Mouse (Mus musculus): ENCODE data around the gene Astn2. TPM values are rescaled to one million over a fixed set of nuclear protein-coding genes. Genes with fewer than 3 reads are reported as not detected.
A peak's percentile ranks its signal among the peaks of the same experiment; 100 is the strongest.

Gene Astn2
- total RNA-seq (2021): 10 to 100 TPM; 35.2 to 40.3 TPM

DNA sequence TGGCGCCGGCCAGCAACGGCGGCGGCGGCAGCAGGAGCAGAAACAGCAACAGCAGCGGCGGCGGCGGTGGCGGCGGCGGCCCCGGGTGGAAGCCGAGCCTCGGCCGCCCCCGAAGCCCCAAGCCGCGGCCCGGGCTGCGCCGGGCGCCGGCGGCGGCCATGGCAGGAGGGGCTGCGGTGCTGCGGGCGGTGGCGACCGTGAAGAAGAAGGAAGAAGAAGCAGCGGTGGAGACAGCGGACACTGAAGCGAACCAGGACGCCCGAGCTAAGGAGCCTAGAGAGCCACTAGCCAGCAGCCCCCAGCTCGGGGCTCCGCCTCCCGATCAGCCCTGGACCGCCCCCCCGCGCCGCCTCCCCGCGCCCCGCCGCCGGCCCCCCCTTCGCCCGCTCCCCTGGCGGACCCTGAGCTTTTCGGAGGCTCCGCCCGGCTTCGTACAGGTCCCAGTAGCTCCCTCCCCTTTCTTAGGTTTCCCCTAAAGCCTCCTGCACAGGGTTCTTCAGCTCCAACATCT lies at the start of gene Astn2:
Astn2 (minus strand) TSS at position 411 of the 511 bp plus-strand sequence.
- intact Hi-C loops (cut with DNase I): no loop called here
- DNase-seq (ENCODE audit: extremely low spot score in 1 of 2, low spot score in 2 of 2): peak in 1 of 2 experiments; percentile 59

DNA sequence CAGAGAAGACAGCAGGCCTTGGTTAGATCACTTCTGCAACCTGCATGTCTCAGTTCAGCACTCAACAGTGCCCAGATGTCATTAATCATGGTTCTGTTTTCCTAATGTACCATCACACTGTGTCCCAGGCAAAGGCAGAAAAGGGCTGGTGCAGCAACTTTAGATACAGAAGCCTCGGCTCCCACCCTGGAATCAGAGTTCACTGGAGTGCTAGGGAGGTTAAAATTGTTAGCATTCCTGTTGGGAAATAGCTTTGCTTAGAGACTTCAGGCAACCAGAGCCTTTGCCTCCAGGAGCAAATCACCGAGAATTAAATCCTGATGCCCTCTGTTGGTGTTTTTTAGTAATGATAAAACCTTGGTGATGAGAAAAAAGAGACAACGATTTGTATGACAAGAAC lies 45.7 kb upstream of the Astn2 start:
- intact Hi-C loops (cut with DNase I): no loop called here
- DNase-seq (ENCODE audit: extremely low spot score in 1 of 2, low spot score in 2 of 2): no peak

DNA sequence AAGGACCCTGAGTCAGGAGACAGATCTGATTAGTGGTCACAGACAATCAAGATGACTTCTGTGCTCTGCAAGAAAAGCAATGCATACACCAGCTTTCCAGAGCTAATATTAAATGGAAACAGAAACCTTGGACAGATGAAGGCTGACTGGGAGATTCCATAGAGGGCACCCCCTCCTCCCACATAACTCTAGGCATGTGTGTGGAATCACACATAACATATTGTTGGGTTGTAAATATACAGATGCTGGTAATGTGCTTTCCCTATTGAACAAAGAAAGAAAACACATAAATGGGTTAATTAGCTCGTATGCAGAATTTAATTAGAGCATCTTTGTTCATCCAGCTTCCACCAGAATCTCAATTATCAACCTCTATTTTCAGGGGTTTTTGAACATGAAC lies 26.8 kb upstream of the Astn2 start:
- intact Hi-C loops (cut with DNase I): no loop called here
- no peak for DNase-seq (ENCODE audit: extremely low spot score in 1 of 2, low spot score in 2 of 2)

DNA sequence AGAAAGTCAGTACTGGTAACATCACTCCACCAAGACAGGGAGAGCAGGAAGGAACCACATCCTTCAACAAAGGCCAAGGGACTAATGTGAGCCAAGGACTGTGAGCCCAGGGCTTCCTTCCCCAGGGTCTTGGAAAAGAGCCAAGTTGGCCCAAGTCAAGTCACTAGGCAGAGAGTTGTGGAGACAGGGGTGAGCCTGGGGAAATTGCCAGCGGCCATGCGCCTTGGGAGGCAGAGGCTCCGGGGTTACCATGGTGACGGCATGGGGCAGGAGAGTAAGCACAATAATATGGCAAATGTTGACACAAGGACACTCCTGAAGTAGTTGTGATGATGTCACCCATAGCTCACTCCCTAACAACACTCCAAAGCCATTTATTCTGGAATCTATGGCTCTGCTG lies 21.4 kb upstream of the Astn2 start:
- DNase-seq (ENCODE audit: extremely low spot score in 1 of 2, low spot score in 2 of 2): peak in 1 of 2 experiments; percentile 71

DNA sequence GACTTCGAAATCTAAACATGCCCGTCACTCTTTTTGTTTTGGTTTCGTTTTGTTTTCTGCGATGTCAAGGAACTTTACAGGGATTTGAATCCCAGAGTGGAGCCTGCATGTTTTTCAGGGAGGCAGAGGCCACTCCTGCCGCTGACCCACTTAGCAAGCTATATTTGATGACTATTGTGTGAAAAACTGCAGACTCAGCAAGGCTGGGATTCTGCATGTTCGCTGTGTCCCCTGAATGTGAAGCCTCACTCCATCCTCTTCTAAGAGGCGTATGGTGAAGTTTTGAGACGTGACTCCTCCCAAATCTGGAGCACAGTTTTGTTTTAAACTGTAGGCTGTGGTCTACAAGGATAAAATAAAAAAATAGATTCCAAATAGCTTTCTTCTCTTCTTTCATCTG lies 10.4 kb upstream of the Astn2 start:
- no peak for DNase-seq (ENCODE audit: extremely low spot score in 1 of 2, low spot score in 2 of 2)
- intact Hi-C loops (cut with DNase I): no loop called here

More for the DNA sequence above, 21.4 kb upstream of the Astn2 start:
- intact Hi-C loops (cut with DNase I): no loop called here

DNA sequence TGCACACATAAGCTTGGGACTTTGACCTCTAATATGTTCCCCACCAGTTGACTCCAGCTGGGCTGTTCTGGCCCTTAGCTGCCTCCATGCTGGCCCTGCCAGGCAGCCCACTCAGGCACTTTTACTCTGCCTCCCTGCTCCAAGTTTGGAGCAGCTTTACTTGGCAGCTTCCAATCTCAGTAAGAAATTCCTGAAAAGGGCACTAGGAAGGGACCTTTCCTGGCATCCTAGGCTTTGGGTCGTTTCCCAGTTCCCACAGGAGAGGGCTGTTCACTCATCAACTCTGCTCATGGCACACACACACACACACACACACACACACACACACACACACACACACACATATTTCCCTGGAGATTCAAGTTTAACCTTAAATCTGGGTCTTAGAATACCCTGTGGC lies 675 bp upstream of the Astn2 start:
- no peak for DNase-seq (ENCODE audit: extremely low spot score in 1 of 2, low spot score in 2 of 2)
- intact Hi-C loops (cut with DNase I): no loop called here

DNA sequence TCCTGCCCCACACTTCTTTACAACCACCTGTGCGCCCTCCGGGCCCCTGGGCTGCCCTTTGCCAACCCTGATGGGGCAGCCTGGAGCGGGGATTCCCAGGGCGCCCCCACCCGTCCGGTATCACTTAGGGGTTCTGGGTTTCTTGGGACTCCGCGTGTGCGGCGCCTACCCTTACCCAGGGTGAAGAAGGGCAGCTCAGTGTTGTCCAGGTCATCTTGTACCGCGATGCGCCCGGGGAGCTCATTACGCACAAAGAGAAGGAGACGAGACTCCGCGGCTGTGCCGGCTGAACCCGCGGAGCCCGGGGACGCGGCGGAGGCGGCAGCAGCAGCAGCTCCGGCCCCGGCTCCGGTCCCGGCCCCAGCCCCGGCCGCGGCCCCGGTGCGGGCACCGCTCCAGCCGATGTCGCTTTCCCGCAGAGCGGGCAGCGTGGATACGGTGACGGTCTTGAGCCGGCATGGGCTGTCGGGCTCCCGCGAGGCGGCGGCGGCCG lies 657 bp downstream of the Astn2 start:
- peak in 1 of 2 experiments; percentile 56 for DNase-seq (ENCODE audit: extremely low spot score in 1 of 2, low spot score in 2 of 2)
- intact Hi-C loops (cut with DNase I): no loop called here

DNA sequence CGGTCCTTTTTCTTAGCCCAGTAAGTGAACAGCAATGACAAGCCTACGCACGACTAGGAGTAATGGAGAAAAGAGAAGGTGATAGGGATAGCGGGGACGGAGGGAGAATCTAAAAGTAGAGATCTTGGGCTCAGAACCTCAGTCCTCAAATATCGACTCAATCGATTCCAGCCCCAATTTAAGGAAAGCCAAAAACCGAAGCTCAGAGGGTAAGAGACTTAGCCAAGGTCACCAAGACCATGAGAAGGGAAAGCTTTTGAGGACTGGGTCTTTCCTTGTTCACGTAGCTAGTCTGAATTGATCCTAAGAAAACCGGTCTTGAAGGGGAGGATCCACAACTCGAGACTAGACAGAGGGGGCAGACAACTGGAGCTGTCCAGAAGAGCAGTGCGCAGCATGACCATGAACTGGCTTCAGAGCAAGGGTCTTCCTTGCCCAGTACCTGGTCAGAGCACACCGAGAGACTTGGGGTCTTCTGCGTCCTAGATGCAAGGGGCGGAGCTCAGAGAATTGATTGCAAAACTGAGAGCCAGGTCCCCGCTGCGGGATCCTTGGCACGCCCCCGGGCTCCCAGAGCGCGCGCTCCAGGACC lies 1.2 kb downstream of the Astn2 start:
- no peak for DNase-seq (ENCODE audit: extremely low spot score in 1 of 2, low spot score in 2 of 2)
- intact Hi-C loops (cut with DNase I): no loop called here

DNA sequence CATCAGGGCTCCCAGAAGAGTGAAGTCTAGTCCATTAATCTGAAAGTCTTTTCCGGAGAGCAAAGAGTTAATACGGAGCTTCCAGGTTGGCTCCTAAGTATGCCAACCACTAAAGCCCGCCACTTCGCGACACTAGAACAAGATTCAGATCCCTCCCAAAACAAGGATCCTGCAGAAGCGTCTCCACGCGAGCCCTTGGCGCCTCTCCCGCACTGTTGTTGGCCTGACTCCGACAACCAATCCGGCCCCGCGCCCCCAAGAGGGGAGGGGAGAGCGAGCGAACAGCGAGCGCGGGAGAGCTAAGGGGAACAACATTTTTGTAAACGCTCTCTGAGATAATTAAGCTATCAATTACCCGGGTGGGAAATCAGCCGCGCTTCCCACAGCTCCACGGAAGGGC lies 1.8 kb downstream of the Astn2 start:
- peak; percentile 36 to 78 for DNase-seq (ENCODE audit: extremely low spot score in 1 of 2, low spot score in 2 of 2)
- intact Hi-C loops (cut with DNase I): no loop called here

DNA sequence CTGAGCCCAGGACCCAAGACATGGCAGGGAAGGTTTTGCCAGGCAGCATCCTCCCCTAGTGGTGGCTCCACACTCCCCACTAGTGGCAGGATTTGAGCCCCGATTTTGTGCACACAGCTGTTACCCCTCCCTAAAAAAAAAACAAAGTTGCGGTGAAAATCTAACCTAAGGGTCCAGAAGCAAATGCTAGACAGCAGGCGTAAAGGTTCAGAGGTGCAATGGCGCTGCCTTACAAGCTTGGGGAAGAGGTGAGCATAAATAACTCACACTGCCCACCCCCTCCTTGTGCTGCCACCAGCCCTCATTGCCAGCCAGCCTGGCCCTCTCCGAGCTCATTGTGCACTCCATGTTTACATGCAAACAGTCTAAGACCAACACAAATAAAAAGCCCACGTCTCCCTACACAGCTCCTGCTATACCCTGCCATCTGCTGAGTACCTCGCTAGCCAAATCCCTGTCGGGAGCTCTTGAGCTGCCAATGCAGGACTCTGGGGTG lies 3.2 kb downstream of the Astn2 start:
- DNase-seq (ENCODE audit: extremely low spot score in 1 of 2, low spot score in 2 of 2): peak; percentile 42 to 45
- intact Hi-C loops (cut with DNase I): loop anchor here (2.0 kb wide), 1 partner anchor 746 kb away; no protein-coding TSS in a partner anchor

DNA sequence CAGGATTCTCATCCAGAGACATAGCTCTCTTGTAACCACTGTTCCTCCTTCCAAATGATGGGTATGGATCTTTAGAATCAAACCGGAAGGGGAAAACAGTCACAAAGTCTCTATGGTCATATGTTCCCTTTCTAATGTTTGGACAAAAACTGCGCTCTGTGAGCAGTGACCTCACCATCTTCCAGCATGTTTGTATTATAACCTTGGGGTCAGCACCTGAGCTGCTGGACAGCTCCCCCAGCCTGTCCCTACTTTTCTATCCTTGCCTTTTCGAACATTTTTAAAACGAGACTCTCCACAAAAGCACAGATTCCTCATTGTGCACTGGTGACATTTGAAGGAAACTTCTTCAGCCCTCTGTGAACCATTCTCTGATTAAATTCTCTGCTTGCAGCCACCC lies 5.3 kb downstream of the Astn2 start:
- DNase-seq (ENCODE audit: extremely low spot score in 1 of 2, low spot score in 2 of 2): no peak
- intact Hi-C loops (cut with DNase I): no loop called here

DNA sequence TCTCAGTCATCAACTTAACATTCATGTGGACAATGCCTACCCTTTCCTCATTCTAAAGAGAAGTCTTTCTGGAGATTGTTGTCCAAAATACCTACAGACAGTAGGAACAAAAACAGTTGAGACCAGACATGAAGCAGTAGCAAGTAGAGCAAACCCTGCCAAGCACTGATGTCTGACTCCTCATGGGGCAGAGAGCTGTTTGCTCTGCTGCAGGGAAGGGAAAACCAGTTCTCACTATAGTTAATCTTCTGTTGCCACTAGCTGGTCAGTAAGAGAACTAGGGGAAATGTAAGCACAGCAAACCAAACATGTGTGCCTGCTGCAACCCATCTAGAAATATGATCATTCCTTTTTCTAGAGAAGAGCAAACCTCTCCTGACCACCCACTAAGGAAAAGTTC lies 7.2 kb downstream of the Astn2 start:
- intact Hi-C loops (cut with DNase I): no loop called here
- no peak for DNase-seq (ENCODE audit: extremely low spot score in 1 of 2, low spot score in 2 of 2)

DNA sequence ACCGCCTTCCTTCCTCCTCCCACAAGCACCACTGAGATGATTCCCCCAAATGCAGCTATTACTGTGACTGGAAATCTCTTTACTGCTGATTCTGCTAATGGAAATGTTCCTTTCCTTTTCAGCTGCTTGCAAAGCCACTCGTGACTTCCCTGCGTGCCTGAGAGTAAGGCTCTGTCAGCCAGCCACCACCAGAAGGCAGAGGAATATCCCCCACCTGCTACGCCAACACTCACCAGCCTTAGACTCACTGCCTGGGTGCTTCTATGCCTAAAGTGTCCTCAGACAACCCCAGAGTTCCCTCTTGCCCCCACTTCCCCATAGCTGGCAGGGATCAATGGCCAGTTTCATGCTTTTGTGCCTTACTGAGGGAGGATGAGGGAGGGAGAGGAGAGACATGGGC lies 11.1 kb downstream of the Astn2 start:
- intact Hi-C loops (cut with DNase I): no loop called here
- DNase-seq (ENCODE audit: extremely low spot score in 1 of 2, low spot score in 2 of 2): peak in 1 of 2 experiments; percentile 35

DNA sequence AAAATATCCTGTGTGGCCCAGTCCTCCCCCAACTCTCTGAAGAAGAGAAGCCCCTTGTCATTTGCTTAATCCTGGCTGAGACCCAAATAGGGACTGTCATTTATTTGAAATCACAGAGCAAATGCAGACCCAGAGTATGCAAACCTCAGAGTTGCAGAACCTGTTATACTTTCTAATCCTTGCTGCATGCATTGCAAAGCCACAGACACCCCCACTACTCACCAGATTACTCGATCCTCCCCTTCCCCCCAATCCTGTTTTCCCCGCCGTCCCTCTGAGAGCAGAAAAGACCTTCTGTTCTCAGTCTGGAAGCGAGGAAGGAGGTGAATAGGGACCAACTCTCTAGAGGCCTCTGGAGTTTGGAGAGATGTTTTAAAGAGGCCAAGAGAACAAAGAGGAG lies 13.9 kb downstream of the Astn2 start:
- intact Hi-C loops (cut with DNase I): no loop called here
- DNase-seq (ENCODE audit: extremely low spot score in 1 of 2, low spot score in 2 of 2): no peak

DNA sequence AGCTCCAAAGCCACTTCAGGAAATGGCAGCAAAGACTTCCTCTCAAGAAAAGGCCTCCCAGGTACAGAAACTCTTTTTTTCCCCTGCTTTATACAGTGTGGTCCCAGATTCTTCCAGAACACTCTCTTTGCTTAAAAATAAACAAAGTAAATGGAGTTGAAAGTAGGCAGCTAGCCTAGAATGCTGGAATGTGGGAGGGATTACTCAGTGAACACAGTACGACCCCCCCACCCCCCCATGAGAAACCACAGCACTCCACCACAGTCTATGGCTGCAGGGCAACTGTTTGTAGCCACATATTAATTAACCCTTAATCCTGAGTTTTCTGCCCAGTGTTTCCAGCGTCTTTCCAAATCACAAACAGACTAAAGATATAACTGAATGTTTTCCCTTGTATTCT lies 25.8 kb downstream of the Astn2 start:
- intact Hi-C loops (cut with DNase I): no loop called here
- DNase-seq (ENCODE audit: extremely low spot score in 1 of 2, low spot score in 2 of 2): no peak

DNA sequence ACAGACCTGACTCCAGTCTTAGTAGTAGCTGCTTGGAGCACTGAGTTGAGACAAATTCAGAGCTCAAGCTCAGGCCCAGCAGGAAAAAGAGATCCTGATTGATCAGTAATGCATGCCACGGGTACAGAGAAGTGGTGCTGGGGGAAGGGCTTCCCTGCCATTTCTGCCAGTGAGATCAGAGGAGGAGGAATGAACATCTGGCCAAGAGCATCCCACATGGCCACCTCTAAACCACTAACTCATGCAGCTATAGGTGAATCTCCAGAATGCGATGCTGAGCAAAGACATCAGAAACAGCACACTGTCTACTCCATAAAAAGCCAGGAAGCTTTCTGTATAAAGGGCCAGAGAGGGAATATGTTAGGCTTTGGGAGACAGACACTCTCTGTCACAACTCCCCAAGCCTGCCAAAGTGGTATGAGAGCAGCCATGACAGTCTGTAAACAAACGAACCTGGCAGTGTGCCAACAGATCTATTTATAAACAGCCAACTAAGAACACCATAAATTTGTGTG lies 33.8 kb downstream of the Astn2 start:
- intact Hi-C loops (cut with DNase I): no loop called here
- peak; percentile 37 to 63 for DNase-seq (ENCODE audit: extremely low spot score in 1 of 2, low spot score in 2 of 2)

DNA sequence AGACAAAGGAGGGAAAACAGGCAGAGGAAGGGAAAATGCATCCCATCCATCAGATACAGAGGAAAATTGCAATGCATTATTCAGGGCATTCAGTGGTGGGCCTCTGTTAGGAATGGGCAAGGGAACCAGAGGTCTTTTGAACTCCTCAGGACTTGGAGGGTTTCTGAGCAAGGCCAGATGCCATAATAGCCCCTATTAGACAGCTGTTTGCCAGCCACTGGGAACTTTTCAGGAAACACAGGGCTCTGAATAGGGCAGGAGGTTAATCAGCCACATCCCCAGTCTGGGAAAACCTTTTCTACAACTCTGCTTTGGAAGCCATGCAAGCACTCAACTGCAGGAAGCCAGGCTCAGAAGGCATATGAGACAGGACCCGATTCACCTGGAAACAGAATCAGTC lies 38.9 kb downstream of the Astn2 start:
- intact Hi-C loops (cut with DNase I): no loop called here
- DNase-seq (ENCODE audit: extremely low spot score in 1 of 2, low spot score in 2 of 2): no peak

DNA sequence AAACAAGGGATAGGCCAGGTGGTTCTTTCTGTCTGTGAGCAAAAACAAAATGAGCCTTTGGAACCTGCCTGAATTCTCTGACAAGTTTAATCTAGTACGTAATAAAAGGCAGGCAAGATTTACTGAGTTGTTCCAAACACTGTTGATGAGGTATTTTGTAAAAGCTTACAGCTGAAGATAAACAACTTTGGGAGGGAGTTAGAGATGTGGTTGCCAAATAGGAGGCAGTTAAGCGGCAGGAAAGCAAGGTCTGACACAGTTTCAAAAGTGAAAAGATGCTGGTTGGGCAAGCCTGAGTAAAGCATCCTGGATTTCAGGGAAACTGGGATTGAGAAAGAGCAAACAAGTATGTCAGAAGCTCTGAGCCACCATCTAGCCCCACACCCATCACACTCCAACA lies 59.8 kb downstream of the Astn2 start:
- intact Hi-C loops (cut with DNase I): no loop called here
- no peak for DNase-seq (ENCODE audit: extremely low spot score in 1 of 2, low spot score in 2 of 2)

DNA sequence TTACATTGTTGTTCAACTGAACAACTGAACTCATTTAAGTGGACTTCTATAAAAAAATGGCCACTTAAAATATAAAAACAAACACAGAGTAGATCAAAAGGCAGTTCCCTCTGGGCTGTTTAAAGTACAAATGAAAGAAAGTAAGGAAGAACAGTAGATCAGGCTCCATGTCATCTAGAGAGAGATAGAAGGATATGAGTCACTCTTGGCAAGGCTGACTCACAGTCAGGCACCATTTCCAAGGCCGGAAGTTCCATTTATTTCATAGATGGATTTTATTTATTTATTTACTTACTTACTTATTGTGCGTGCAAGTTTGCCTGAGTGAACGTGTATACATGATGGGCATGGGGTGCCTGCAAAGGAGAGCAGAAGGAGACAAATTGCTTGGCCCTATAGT lies 67.0 kb downstream of the Astn2 start:
- no peak for DNase-seq (ENCODE audit: extremely low spot score in 1 of 2, low spot score in 2 of 2)
- intact Hi-C loops (cut with DNase I): no loop called here

DNA sequence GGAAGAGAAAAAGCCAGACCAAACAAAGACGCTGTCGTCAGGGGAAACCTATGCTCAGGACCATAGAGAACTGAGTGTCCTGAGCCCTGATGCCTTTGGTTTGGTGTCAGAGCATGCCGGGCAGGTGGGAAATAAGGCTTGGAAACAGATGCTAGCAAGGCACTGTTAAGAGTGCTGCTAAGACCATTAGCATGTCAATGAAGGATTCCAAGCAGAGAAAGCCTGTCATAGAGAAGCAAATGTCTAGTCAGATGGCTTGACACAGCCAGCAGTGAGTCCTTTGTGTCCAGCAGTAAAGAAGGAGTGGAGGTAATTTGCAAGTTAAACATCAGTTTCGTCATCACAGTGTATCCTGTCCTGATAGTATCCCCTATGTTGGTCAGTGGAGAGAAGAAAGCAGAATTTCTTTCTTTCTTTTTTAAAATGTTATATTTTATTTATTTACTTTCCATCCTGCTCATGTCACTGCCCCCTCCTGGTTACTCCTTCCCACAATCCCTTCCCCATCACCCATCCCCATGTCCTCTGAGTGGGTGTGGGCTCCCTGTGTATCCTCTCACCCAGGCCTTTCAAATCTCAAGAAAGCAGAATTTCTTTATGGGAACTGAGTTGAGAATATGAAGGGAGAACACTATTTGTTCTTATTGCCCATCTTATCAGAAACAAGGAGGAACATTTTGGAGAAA lies 73.7 kb downstream of the Astn2 start:
- DNase-seq (ENCODE audit: extremely low spot score in 1 of 2, low spot score in 2 of 2): no peak
- intact Hi-C loops (cut with DNase I): no loop called here

All from left cerebral cortex, postnatal 10 days (tissue).